Mouse (Mus musculus): ENCODE data around the gene Ttc7b.

DNA sequence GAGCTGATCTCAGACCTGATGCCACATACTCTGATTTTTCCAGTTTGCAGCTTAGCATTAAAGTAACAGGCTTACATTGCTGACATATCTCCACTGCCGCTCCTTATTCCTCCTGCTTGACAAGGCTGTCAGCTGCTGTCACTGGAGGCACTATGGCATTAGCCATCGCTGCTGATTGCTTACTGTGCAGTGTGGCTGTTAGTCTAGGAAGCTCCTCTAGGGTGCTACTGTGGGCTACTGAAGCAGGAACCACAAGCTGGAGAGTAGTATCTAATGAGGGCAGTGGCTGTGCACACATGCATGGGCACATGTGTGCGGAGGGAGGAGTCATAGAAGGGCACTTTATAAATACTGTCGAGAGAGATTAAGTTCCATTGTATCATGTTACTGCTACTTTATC is 148.6 kb downstream of the Ttc7b start:
- no peak for TF ChIP-seq POLR2A (IDR thresholded peaks at IDR 0.05; ENCODE audit: insufficient read depth, low read depth, low read length)
- no peak for TF ChIP-seq CTCF (IDR thresholded peaks at IDR 0.05)
- no peak for TF ChIP-seq EP300 (IDR thresholded peaks at IDR 0.05; ENCODE audit: insufficient read depth, low read depth, low read length)

All from heart, adult 2 months (tissue).